In the genomic region with DNA sequence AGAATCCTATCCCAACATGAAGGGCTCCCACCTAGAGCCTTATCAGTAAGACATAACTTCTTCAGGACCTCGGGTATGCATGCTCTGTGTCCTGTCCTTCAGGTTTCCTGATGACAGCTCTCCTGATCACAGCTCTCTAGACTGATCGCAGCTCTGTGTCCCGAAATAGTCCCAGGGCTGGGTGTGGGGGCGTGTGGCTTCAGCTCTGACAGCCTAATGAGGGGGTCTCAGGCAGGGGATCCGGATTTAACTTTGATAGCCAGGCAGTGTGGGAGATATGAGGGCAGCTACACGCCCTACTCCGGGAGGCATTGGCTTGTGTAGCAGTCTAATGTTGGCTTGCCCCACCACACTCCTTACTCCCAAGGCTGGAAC, we compare ENCODE assay signal across 8 mouse cellular contexts. TPM values are rescaled to one million over a fixed set of nuclear protein-coding genes. Genes with fewer than 3 reads are reported as not detected.
DNase-seq lines count a peak whose midpoint lies in the region; ATAC-seq and TF ChIP-seq lines count a peak whose summit lies in the region.

No protein-coding gene starts in this region.

- no peaks in the 10 kb centered on the region for H3K79me2 ChIP-seq in liver, adult 2 months (ENCODE audit: control insufficient read depth, insufficient read depth, low read length)

- peaks cover 4% of the 10 kb centered on the region; the same call in 1 of the 2 replicates for H3K4me1 ChIP-seq in liver, adult 2 months (ENCODE audit: control insufficient read depth, insufficient read depth, low read length)
- no peaks in the 10 kb centered on the region for H3K4me1 ChIP-seq in forebrain, embryonic 11.5 days (replicated peaks; ENCODE audit: control insufficient read depth, insufficient read depth, low read length)
- H3K4me1 ChIP-seq in limb, embryonic 13.5 days: peaks cover 9% of the 10 kb centered on the region
- H3K4me1 ChIP-seq in neural tube, embryonic 14.5 days (ENCODE audit: control insufficient read depth, insufficient read depth, low read length): no peaks in the 10 kb centered on the region

- no peaks in the 10 kb centered on the region for H3K36me3 ChIP-seq in liver, adult 2 months (ENCODE audit: control insufficient read depth, insufficient read depth, low read length)
- no peaks in the 10 kb centered on the region for H3K36me3 ChIP-seq in forebrain, embryonic 11.5 days (ENCODE audit: control insufficient read depth, insufficient read depth, low read length)
- no peaks in the 10 kb centered on the region for H3K36me3 ChIP-seq in limb, embryonic 13.5 days
- no peaks in the 10 kb centered on the region for H3K36me3 ChIP-seq in neural tube, embryonic 14.5 days (ENCODE audit: control insufficient read depth, insufficient read depth, low read length)

- peak overlapping the region; percentile 85 for H3K27ac ChIP-seq in liver, adult 2 months (replicated peaks; ENCODE audit: insufficient read depth, low read depth, low read length)
- no peak overlapping the region for H3K27ac ChIP-seq in forebrain, embryonic 11.5 days (ENCODE audit: low read depth, low read length)
- no peak overlapping the region; the same call in 1 of the 2 replicates for H3K27ac ChIP-seq in limb, embryonic 13.5 days
- no peak overlapping the region for H3K27ac ChIP-seq in neural tube, embryonic 14.5 days (ENCODE audit: low read depth, low read length)

- no peak for TF ChIP-seq POLR2A in liver, adult 2 months (IDR thresholded peaks at IDR 0.05; ENCODE audit: extremely low read depth, insufficient read depth, low read length)

- H3K4me2 ChIP-seq in forebrain, embryonic 11.5 days (ENCODE audit: low read depth, low read length, severe bottlenecking): peak overlapping the region; percentile 75; the same call in 1 of the 2 replicates
- peak overlapping the region; percentile 85 for H3K4me2 ChIP-seq in limb, embryonic 13.5 days (replicated peaks)
- peak overlapping the region; percentile 66 for H3K4me2 ChIP-seq in neural tube, embryonic 14.5 days (ENCODE audit: low read depth, low read length)

- no peaks in the 10 kb centered on the region for H3K27me3 ChIP-seq in liver, adult 2 months (ENCODE audit: control insufficient read depth, insufficient read depth, low read length)
- H3K27me3 ChIP-seq in forebrain, embryonic 11.5 days (ENCODE audit: control insufficient read depth, insufficient read depth, low read length): peaks cover 2% of the 10 kb centered on the region; the same call in 1 of the 2 replicates
- H3K27me3 ChIP-seq in limb, embryonic 13.5 days: peaks cover 12% of the 10 kb centered on the region
- H3K27me3 ChIP-seq in neural tube, embryonic 14.5 days (ENCODE audit: control insufficient read depth, insufficient read depth, low read length): 0 out of 2 replicates have a peak, but pooled peaks cover 4% of the 10 kb centered on the region

- peak overlapping the region; percentile 44 for H3K4me3 ChIP-seq in liver, adult 2 months (ENCODE audit: insufficient read depth, low read depth, low read length)
- peak overlapping the region; percentile 50 for H3K4me3 ChIP-seq in forebrain, embryonic 11.5 days (ENCODE audit: low read depth, low read length)
- peak overlapping the region; percentile 56 for H3K4me3 ChIP-seq in limb, embryonic 13.5 days
- peak overlapping the region; percentile 41 for H3K4me3 ChIP-seq in neural tube, embryonic 14.5 days (ENCODE audit: low read depth, low read length)

- no peak for DNase-seq in liver, adult 2 months (ENCODE audit: extremely low read depth, low read depth, low spot score)
- no peak for DNase-seq in liver
- no peak for DNase-seq in forebrain, embryonic 11.5 days (ENCODE audit: low spot score)
- DNase-seq in embryo, embryonic 9.5 days (ENCODE audit: extremely low spot score): no peak
- DNase-seq in thymus, postnatal 36 days: no peak
- DNase-seq in thymus, postnatal 14 days: no peak

- peak overlapping the region; percentile 66 for H3K9ac ChIP-seq in liver, adult 2 months (ENCODE audit: low read depth, low read length)
- H3K9ac ChIP-seq in forebrain, embryonic 11.5 days (ENCODE audit: low read length): no peak overlapping the region
- peak overlapping the region; percentile 35; the same call in 1 of the 2 replicates for H3K9ac ChIP-seq in limb, embryonic 13.5 days
- 0 out of 2 replicates have a peak overlapping the region, but pooled peaks have one; percentile 25 for H3K9ac ChIP-seq in neural tube, embryonic 14.5 days (replicated peaks; ENCODE audit: low read depth, low read length)

- no peak for TF ChIP-seq CTCF in liver, adult 2 months (IDR thresholded peaks at IDR 0.05; ENCODE audit: low read depth, low read length)

- H3K9me3 ChIP-seq in forebrain, embryonic 11.5 days (ENCODE audit: control insufficient read depth, low read length): no peaks in the 10 kb centered on the region
- H3K9me3 ChIP-seq in limb, embryonic 13.5 days: no peaks in the 10 kb centered on the region
- no peaks in the 10 kb centered on the region for H3K9me3 ChIP-seq in neural tube, embryonic 14.5 days (ENCODE audit: control insufficient read depth, low read length)

- ATAC-seq in forebrain, embryonic 11.5 days (replicated peaks; ENCODE audit: low FRiP score): no peak
- no peak for ATAC-seq in limb, embryonic 13.5 days (ENCODE audit: low FRiP score, low read depth)
- ATAC-seq in neural tube, embryonic 14.5 days (ENCODE audit: low read depth): no peak

- WGBS in liver, adult 2 months: 30% methylated on average over 7 of the region's 7 CpGs
- 23% methylated on average over 7 of the region's 7 CpGs for WGBS in forebrain, embryonic 11.5 days
- 33% methylated on average over 7 of the region's 7 CpGs for WGBS in limb, embryonic 13.5 days
- 24% methylated on average over 7 of the region's 7 CpGs for WGBS in neural tube, embryonic 14.5 days

RNA-seq across cellular contexts. Expression of gene Kank3, which starts 0.8 kb away (rescaled TPM):
- 6.0 and 7.3 TPM in 2 replicates for total RNA-seq in liver, adult 2 months (2014; rRNA removed)
- polyA plus RNA-seq in liver, adult 2 months (2012; rRNA removed): 9.5 and 13.4 TPM in 2 replicates
- 30.4 and 31.1 TPM in 2 replicates for polyA plus RNA-seq in forebrain, embryonic 11.5 days (2014; fragmentation: Nextera tagmentation; extraction: Ambion mirVana)
- 27.6 and 29.1 TPM in 2 replicates for polyA plus RNA-seq in limb, embryonic 13.5 days (2015; fragmentation: Nextera tagmentation; extraction: Ambion mirVana)
- 40.1 and 42.1 TPM in 2 replicates for polyA plus RNA-seq in neural tube, embryonic 14.5 days (2014; fragmentation: Nextera tagmentation; extraction: Ambion mirVana)

RNA-seq across cellular contexts. Expression of gene Rps28, which starts 13.2 kb away (rescaled TPM):
- 275 and 294 TPM in 2 replicates for total RNA-seq in liver, adult 2 months (2014; rRNA removed)
- 374 and 500 TPM in 2 replicates for polyA plus RNA-seq in liver, adult 2 months (2012; rRNA removed)
- 758 and 759 TPM in 2 replicates for polyA plus RNA-seq in forebrain, embryonic 11.5 days (2014; fragmentation: Nextera tagmentation; extraction: Ambion mirVana)
- 962 and 978 TPM in 2 replicates for polyA plus RNA-seq in limb, embryonic 13.5 days (2015; fragmentation: Nextera tagmentation; extraction: Ambion mirVana)
- 550 and 584 TPM in 2 replicates for polyA plus RNA-seq in neural tube, embryonic 14.5 days (2014; fragmentation: Nextera tagmentation; extraction: Ambion mirVana)

RNA-seq across cellular contexts. Expression of gene Ndufa7, which starts 13.2 kb away (rescaled TPM):
- 214 and 217 TPM in 2 replicates for total RNA-seq in liver, adult 2 months (2014; rRNA removed)
- polyA plus RNA-seq in liver, adult 2 months (2012; rRNA removed): 372 and 457 TPM in 2 replicates
- polyA plus RNA-seq in forebrain, embryonic 11.5 days (2014; fragmentation: Nextera tagmentation; extraction: Ambion mirVana): 374 and 400 TPM in 2 replicates
- polyA plus RNA-seq in limb, embryonic 13.5 days (2015; fragmentation: Nextera tagmentation; extraction: Ambion mirVana): 454 and 498 TPM in 2 replicates
- 529 and 591 TPM in 2 replicates for polyA plus RNA-seq in neural tube, embryonic 14.5 days (2014; fragmentation: Nextera tagmentation; extraction: Ambion mirVana)

RNA-seq across cellular contexts. Expression of gene Angptl4, which starts 29.5 kb away (rescaled TPM):
- 129 and 142 TPM in 2 replicates for total RNA-seq in liver, adult 2 months (2014; rRNA removed)
- 28.1 and 49.5 TPM in 2 replicates for polyA plus RNA-seq in liver, adult 2 months (2012; rRNA removed)
- polyA plus RNA-seq in forebrain, embryonic 11.5 days (2014; fragmentation: Nextera tagmentation; extraction: Ambion mirVana): 16.6 and 20.9 TPM in 2 replicates
- 53.8 and 55.9 TPM in 2 replicates for polyA plus RNA-seq in limb, embryonic 13.5 days (2015; fragmentation: Nextera tagmentation; extraction: Ambion mirVana)
- 9.7 and 20.6 TPM in 2 replicates for polyA plus RNA-seq in neural tube, embryonic 14.5 days (2014; fragmentation: Nextera tagmentation; extraction: Ambion mirVana)

RNA-seq across cellular contexts. Expression of gene Cd320, which starts 31.8 kb away (rescaled TPM):
- 7.1 and 7.5 TPM in 2 replicates for total RNA-seq in liver, adult 2 months (2014; rRNA removed)
- polyA plus RNA-seq in liver, adult 2 months (2012; rRNA removed): 13.0 and 16.9 TPM in 2 replicates
- polyA plus RNA-seq in forebrain, embryonic 11.5 days (2014; fragmentation: Nextera tagmentation; extraction: Ambion mirVana): 62.9 and 74.6 TPM in 2 replicates
- polyA plus RNA-seq in limb, embryonic 13.5 days (2015; fragmentation: Nextera tagmentation; extraction: Ambion mirVana): 67.0 and 69.7 TPM in 2 replicates
- polyA plus RNA-seq in neural tube, embryonic 14.5 days (2014; fragmentation: Nextera tagmentation; extraction: Ambion mirVana): 52.1 and 54.1 TPM in 2 replicates
